Mouse (Mus musculus) ovary, postnatal 14 days (tissue): ENCODE measurements around the gene Creb5.

ENCODE experiments used
- DNase-seq: peaks from one replicate; pipeline ENCODE4 v3.0.0; 2022; ENCODE audit warnings: low spot score

The Creb5 gene

DNA sequence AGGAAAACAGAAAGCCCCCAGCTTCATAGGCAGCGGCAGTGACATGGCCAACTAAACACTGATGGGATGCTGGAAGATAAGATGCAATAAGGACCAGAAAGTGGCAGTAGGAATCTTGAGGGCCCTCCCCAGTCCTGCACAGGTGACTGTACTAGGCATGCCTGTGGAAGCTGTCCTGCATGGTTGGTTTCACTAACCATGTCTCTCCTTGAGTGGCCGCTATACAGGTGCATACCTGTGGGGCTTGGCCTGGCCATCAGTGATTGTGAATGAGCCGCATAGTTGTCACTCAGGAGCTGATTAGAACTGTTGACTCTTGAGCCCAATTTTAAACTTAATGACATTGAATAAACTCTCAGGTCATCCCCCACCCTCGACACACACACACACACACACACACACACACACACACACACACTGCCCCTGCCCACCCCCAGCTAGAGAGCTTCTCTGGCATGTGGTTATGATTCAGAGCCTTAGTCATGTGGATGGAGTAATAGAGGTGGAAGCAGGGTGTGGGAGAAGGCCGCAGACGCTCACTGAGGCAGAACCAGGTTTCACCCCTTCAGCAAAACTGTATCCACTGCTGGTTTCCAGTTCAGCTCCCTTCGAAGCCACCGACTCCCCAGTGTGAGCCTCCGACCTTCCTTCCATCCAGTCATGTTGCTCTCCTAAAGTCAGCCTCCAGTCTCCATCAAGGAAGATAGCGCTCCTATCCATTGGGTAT is 419.7 kb downstream of the Creb5 start:
- DNase-seq, result no peak

DNA sequence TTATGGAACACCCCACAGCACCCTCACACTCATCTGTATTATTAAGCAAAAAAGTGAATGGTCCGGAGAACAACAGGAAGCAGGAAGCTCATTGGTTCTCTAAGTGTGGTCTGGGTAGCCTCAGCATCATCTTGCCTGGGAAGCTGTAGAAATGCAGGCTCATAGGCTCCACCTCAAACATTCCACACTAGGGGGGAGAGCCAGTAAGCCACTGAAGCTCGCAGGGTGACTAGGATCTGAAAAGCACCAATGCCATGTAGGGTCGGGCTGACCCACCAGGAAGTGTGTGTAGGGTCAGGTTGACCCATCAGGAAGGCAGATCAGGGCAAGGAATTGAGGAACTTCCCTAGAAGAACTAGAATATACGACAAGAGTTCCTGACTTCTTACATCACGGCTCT is 420.7 kb downstream of the Creb5 start:
- no peak for DNase-seq

- no peak for DNase-seq
Measured at GRCm38 (mm10) chr6:53709694-53710442, 422.8 kb downstream of the Creb5 start.

DNA sequence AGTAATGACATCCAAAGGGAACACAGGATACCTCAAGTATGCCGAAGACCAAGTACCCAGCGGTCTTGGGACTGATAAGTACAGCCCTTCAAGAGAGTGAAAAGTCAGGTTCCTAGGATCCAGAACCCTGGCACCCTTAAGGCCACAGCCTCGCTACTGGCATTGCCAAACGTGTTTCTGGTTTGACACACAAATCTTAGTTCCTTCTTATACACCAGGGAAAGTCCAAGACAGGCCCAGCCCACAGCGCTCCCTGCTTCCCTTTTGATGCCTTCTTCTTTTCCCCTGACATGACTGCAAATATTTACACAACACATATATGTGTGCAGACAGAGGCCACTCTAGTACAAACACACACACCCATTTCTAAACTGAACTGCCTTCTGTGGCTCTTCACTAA is 423.5 kb downstream of the Creb5 start:
- no peak for DNase-seq

DNA sequence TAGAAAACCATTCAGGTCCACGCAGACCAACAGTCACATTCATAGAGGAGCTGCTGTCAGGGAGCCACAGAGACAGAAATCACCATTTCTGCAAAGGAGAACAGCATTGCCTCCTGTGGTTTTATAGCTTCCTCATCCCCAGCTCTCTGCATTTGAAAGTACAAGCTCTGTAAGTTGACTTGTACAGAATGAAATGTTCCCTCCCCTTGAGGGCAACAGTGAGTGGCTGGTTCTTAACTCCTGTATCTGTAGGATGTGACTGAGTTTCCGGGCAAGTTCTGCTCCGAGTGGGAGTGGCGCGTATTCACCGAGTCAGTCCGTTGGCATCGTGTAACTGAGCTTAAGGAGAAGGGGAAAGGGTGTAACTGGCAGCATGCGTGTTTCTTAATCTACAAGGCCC is 426.1 kb downstream of the Creb5 start:
- DNase-seq, result no peak

DNA sequence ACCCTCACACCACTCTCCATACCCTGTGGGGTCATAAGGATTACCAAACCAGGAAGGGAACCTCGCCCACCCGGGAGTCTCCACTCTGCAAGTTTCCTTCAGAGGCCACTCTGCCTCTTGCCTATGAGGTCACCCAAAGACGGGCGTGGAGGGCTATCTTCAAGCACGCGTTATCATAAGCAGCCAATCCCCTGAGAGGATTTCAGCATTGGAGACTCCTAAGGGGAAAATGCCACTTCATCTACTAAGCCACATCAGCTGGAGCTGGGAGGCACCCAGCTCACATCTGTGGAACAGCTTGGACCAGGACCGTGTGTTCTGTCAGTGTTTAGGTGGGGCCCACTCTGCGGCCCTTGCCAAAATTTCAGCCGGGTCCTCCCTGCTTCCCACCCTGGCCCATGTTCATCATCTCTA is 427.8 kb downstream of the Creb5 start:
- no peak for DNase-seq

GRCm38 (mm10) chr6:53716013-53716412 is 428.9 kb downstream of the Creb5 start:
- DNase-seq, result no peak

GRCm38 (mm10) chr6:53720009-53720408 is 432.9 kb downstream of the Creb5 start:
- no peak for DNase-seq

DNA sequence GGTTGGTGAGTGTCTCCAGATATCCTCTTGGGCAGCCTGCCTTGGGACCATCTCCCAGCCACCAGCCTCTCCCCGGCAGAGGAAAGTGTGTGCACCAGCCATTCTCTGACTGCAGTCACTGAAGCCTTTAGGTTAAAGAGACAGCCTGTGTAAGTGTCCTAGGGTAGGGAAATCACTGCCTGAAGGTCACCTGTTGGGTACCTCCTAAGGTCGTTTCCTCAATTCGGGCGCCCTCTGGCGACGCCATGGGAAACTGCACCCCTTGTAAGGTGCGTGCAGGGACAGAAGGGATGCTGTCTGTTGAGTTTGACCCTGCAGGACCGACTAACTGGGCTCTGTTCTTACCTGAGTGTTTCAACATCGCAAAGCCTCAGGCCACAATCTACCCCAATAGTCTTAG is 434.5 kb downstream of the Creb5 start:
- DNase-seq, result peak; percentile 59

DNA sequence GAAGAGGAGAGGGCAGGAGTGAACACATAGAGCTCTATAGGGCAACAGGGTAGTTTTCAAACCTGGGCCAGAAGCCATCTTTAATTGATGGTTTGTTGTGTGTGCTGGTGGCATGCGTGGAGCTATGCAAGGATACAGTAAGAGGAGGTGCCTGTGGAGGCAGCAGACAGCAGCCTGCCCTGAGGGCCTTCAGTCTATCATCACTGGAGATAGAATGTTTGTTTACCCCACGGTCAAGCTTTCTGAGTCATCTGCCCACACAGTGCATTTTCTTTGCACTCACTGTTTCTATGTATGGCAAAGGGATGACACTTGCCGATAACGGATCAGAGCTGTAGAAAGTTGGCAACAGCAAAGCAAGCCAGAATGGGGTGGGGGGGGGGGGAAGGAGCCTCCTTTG is 435.6 kb downstream of the Creb5 start:
- no peak for DNase-seq

- DNase-seq, result no peak
Measured at GRCm38 (mm10) chr6:53730487-53730886, 443.4 kb downstream of the Creb5 start.

DNA sequence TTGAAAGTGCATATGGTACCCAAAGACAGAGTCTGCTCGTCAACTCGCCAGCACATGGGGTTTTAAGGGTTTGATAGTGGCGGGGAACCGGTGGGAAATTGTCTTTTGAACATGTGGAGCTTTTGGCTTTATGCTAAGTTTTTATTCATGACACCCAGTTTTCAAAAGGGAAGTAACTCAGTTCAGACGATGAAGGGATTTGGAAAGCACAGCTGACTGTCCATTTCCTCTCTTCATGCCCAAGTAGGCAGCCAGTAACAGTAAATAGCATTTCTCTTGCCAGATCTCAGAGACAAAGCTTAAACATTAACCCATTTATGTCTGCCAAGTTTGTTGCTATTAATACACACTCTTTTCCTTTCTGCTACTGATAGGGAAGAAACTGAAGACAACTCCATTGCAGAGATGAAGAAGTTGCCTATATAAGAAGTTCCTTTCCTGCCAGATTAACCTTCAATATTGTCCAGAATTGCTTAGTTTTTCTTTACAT is 444.0 kb downstream of the Creb5 start:
- DNase-seq, result no peak

- DNase-seq, result no peak
Measured at GRCm38 (mm10) chr6:53733546-53733945, 446.5 kb downstream of the Creb5 start.

GRCm38 (mm10) chr6:53733999-53734398 is 446.9 kb downstream of the Creb5 start:
- DNase-seq, result no peak

- no peak for DNase-seq
Measured at GRCm38 (mm10) chr6:53735696-53736095, 448.6 kb downstream of the Creb5 start.

- no peak for DNase-seq
Measured at GRCm38 (mm10) chr6:53738206-53738605, 451.1 kb downstream of the Creb5 start.

- DNase-seq, result no peak
Measured at GRCm38 (mm10) chr6:53741222-53741621, 454.2 kb downstream of the Creb5 start.
